Mouse (Mus musculus) urinary bladder, postnatal 10 days (tissue): Measurements from ENCODE around the gene Diaph3.

ENCODE experiments used
- DNase-seq: peaks from one replicate; pipeline ENCODE4 v3.0.0; 2022; ENCODE audit warnings: low spot score

Gene Diaph3

GRCm38 (mm10) chr14:86656262-86656661 is 484.8 kb downstream of the Diaph3 start:
- no peak for DNase-seq

GRCm38 (mm10) chr14:86646499-86647120 is 494.4 kb downstream of the Diaph3 start:
- DNase-seq = no peak

GRCm38 (mm10) chr14:86642831-86643241 is 498.2 kb downstream of the Diaph3 start:
- no peak for DNase-seq

GRCm38 (mm10) chr14:86641839-86642238 is 499.2 kb downstream of the Diaph3 start:
- no peak for DNase-seq

GRCm38 (mm10) chr14:86640086-86640485 is 500.9 kb downstream of the Diaph3 start:
- no peak for DNase-seq

GRCm38 (mm10) chr14:86635594-86636140 is 505.4 kb downstream of the Diaph3 start:
- no peak for DNase-seq

GRCm38 (mm10) chr14:86635052-86635451 is 506.0 kb downstream of the Diaph3 start:
- DNase-seq = no peak

- DNase-seq = no peak
These were observed 507.2 kb downstream of the Diaph3 start for GRCm38 (mm10) chr14:86633799-86634198.

- DNase-seq = no peak
These were observed 516.1 kb downstream of the Diaph3 start for GRCm38 (mm10) chr14:86624816-86625425.

GRCm38 (mm10) chr14:86619637-86620036 is 521.4 kb downstream of the Diaph3 start:
- no peak for DNase-seq
